Mouse (Mus musculus) v-Abl transformed pro-B cells (cell line): ENCODE data around the gene Des.

Experiments
- in situ Hi-C, 2 experiments: fragments of 400-800 bp; cut with MboI; formaldehyde crosslinking; loops; one replicate each; pipeline ENCODE4 v1.15.1; 2025; ENCODE audit not compliant: unreplicated experiment in 2 of 2

Gene Des

DNA sequence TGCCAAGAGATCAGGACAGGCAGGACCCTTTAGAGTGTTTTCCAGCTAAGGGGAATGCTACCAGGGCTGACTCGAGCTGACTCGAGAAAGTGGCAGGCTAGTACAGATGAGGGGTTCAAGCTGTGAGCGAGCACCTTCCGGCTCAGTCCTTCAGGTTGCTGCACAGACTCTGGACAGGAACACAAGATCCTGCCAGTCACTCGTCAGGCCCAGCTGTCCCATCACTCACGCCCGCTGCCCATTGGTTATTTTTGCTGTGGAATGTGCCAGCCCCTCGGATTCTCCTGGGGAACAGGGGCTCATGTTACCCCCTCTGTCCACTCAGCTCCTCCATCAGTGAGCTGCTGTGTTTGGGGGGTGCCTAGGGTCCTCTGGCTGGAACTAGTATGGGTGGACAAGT lies 19.8 kb downstream of the Des start:
- in situ Hi-C loops, result no loop called here

DNA sequence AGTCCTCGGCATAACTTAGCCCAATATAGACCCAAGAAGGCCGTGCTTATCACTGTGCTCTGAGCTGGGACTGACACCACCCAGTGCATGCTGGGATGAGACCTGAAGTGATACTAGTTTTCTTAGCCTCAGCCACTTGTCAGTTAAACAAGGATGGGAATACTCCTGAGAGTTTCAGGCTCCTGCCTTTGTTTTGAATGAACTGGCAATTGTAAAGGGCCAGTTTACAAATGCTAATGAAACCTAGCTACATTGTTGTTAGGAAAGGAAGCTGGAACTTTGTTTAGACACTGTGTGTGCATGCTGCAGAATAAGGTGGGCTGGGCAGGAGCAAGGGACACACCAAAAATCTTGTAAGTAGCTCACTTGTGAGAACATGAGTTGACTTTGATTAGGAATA lies 20.8 kb downstream of the Des start:
- in situ Hi-C loops, result no loop called here

- in situ Hi-C loops, result no loop called here
Observed at GRCm38 (mm10) chr1:75381482-75382355, 21.6 kb downstream of the Des start.

DNA sequence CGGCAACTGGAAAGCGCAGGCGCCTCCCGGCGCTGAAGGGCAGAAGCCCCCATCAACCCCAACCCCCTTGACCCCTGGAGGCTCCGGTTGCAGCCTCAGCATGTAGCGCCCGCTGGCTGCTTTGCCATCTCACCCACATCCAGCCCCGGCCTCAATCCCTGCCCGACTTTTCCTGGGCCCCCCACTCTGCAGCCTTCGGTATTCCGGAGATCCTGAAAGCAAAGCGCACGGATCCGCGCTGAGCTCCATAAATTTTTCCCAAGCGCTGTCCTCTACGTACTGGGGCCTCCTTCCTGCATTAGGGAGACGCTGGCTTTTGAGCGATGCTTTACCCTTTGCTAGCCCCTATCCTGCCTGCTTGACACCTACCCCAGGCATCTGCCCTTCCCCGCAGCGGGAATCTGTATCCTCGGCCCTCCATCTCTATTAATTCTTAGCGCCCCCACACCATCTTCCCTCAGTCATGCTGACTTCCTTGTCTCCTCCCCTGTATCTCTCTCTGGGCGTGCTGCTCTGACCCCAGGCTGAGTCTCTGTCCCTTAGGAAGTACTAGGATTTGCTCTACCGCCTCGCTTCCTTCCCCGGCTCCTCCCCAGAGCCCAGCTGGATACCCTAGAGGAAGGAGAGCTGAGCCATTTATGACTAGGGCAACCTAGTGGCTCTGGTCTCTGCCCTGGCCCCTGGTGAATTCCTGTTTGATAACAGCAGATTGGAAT lies 22.4 kb downstream of the Des start:
- in situ Hi-C loops, result no loop called here

DNA sequence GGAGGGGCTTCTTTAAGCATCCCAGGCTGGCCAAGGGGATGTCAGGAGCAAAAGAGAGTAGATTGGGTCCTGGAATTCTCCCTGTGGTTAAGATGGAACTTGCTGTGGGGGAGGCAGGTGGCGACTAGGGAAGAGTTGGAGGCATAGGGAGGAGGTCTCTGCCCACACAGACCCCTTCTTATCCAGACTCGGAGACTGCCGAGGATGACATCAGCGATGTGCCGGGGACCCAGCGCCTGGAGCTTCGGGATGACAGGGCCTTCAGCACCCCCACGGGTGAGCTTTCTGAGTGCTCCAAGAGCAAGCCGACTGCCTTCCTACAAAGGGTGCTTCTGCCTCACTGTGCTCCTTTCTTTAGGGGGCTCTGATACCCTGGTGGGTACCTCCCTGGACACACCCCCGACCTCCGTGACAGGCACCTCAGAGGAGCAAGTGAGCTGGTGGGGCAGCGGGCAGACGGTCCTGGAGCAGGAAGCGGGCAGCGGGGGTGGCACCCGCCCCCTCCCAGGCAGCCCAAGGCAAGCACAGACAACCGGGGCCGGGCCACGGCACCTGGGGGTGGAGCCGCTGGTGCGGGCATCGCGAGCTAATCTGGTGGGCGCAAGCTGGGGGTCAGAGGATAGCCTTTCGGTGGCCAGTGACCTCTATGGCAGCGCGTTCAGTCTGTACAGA lies 24.5 kb downstream of the Des start:
- in situ Hi-C loops, result no loop called here

DNA sequence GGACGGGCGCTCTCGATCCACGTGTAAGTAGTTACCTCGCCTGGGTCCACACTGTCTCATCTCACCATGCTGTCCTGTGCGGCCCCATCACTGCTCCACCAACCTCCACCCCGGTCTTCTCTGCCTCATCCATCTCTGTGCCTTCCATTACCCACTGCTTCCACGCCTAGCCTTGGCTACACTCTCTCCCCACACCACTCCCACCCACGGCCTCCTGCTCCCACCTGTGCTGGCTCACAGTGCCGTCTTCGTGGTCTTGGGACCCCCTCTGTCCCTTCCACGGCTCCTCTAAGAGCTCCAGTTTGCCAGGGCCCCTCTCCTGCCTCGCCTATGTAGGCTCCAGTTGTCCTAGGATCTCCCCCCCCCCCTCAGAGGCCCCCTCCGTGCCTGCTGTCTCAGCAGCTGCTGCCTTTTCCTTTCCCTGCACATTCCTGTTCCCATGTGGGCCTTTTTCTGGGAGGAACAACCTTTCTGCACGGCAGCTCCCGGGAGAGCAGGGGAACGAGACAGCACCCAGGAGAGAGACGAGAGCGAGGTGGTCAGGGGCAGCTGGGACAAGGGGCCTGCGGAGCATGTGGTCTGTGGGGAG lies 25.1 kb downstream of the Des start:
- in situ Hi-C loops, result no loop called here

DNA sequence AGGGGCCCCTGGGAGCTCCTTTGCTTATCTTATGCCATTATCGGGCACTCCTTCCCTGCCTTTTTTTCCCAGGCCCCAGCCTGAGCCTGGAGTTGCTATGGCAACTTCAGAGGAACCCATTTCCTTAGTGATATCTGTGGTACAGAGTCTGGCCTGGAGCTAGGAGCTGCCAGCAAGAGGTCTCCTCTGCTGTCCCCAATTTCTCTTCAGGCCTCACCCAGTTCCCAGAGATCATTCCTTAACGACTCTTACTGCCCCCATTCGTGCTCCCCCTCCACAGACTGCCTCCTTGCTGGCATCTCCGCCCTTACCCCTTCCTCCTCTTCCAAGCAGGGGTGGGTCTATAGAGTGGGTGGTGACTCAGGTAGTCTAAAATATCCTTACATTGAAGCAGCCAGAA lies 26.0 kb downstream of the Des start:
- in situ Hi-C loops, result no loop called here

DNA sequence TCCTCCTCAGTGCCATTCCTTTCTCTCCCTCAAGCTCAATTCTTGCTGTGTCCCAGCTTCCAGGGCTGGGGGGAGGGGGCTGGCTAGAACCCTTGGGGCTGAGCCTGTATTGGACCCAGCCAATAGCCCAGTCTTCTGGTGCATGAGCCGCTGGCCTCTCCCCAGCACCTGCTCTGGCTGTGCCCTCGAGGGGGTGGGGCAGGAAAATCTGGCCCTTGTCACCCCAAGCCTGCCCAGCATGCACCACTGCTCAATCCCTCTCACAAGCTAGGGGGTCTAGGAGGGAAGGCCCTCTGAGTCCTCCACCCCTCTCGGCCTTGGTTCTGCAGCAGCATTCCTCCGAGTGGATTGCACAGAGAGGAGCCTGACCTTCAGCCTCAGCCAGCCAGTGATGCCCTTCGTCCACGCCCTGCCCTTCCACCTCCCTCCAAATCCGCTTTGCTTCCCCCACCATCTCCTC lies 27.4 kb downstream of the Des start:
- in situ Hi-C loops, result no loop called here

DNA sequence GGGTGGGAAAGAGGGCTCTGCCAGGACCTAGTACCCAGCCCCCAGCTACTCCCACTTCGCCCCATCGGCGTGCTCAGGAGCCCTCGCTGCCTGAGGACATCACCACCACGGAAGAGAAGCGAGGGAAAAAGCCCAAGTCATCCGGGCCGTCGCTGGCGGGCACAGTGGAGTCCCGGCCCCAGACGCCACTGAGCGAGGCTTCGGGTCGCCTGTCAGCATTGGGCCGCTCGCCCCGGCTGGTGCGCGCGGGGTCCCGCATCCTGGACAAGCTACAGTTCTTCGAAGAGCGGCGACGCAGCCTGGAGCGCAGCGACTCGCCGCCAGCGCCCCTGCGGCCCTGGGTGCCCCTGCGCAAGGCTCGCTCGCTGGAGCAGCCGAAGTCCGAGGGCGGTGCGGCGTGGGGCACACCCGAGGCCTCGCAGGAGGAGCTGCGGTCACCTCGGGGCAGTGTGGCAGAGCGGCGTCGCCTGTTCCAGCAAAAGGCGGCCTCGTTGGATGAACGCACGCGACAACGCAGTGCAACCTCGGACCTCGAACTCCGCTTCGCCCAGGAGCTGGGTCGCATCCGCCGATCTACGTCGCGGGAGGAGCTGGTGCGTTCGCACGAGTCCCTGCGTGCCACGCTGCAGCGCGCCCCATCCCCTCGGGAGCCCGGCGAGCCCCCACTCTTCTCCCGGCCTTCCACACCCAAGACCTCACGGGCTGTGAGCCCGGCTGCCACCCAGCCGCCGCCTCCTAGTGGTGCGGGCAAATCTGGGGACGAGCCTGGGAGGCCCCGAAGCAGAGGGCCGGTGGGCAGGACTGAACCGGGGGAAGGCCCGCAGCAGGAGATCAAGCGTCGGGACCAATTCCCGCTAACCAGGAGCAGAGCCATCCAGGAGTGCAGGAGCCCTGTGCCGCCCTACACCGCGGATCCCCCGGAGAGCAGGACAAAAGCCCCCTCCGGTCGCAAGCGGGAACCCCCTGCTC lies 28.1 kb downstream of the Des start:
- in situ Hi-C loops, result no loop called here

GRCm38 (mm10) chr1:75388898-75389515 lies 28.9 kb downstream of the Des start:
- in situ Hi-C loops, result no loop called here

DNA sequence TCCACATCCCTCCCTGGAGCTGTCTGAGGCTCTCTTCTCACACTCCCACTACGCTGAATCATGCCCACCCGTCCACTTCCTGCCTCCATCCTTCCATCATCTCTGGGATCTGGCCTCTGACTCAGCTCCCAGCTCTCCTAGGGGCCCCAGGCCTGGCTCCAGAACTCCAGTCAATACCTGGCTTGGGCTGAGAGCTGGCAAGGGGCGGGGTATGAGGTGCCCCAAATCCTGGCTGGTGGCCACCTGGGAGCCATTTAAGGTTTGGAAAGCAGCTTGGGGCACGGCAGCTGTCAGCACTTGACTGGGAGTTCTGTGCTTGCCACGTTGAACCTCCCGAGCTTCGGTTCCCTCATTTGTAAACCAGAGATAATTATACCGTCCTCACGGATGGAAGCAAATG lies 33.0 kb downstream of the Des start:
- in situ Hi-C loops, result no loop called here

- in situ Hi-C loops, result no loop called here
Observed at GRCm38 (mm10) chr1:75393846-75394245, 33.7 kb downstream of the Des start.

DNA sequence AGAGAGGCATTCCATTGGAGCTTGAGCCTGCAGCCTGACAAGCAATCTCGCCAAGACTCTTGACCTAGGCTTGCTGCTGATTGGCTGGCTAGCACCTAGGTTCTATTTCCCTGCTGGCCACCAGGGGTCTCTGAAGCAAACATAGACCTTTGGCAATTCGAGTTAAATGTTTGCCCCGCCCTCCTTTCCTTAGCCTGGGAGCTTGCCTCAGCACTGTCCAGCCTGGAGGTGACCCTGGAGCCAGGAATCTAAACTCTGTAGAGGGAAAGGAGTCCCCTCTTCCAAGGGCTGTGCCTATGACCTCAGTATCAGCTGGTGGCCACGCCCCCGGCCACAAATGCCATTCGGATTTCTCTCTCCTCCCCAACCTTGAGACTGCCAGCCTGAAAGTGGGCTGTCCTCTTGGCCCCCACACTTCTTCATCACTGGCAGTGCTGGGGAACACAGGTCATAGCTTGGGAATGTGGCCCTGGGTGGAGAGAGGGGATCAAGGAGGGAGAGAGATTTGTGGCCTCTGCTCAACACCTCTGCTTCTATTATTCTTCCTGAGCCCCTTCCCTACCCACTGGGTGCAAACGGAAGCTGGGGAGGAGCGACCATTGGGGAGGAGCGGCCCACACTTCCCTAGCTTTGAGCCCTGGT lies 38.8 kb downstream of the Des start:
- in situ Hi-C loops, result no loop called here

DNA sequence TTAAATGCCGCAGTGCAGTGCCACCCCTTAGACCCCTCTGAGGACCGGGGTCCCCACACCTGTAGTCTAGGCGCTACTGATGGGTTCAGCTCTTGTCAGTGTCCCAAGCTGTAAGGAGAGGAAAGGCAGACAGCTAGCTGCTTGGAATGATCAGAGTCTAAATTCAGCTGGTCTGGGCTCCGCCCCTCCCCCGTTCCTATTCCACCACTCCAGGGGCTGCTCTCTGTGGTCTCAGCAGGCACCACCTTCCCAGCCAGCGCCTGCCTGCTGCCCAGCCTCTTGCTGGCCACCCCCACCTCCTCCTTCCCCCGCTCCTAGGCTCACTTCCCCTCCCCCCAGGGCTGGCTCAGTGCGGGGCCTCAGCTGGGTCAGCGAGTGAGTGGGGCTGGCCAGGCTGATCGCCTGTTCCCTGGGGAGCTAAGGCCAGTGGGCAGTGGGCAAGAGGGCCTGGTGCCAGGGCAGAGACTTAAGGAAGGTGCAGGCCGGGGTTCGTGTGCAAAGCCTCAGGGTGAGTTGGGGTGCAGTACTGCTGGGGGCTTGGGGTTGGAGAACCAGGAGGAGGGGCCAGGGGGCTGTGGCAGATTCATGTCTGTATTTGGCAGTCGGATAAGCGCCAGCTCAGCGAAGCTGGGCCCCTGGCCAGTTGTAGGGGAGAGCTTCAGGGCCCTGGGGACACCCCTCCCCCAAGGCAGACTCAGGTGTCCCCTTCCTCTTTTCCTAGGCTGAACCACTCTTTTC lies 39.8 kb downstream of the Des start:
- in situ Hi-C loops, result loop anchor here in 1 of 2 experiments (5.0 kb wide), 1 partner anchor 62 kb away; no protein-coding TSS in a partner anchor

DNA sequence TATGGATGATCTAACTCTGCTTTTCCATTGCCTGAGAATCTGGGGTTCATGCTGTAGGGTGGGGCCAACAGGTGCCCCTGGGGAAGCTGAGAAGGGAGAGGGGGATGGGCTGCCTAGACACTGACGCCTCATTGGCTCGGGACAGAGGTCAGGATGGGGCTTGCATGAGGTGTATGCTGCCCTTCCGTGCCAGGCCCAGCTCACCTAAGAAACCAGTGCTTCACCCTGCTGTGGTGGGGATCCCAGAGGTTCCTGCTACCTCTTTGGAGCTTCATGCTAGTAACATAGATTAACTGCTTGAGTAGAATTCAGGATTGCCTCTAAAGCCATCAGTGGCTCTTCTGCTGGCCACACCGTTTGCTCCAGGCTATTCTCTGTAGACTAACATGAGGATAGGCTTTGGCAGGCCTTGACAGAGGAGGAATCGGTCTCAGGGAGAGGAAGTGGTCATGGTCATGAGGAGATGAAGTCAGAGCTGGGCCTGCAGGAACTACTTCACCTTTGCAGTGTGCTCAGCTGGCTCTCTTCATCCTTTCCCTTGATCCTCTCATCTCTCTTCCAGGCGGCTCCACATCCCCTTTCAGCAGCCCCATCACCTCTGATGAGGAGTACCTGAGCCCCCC lies 40.5 kb downstream of the Des start:
- in situ Hi-C loops, result loop anchor here in 1 of 2 experiments (5.0 kb wide), 1 partner anchor 62 kb away; no protein-coding TSS in a partner anchor

GRCm38 (mm10) chr1:75405547-75405946 lies 45.4 kb downstream of the Des start:
- in situ Hi-C loops, result no loop called here

DNA sequence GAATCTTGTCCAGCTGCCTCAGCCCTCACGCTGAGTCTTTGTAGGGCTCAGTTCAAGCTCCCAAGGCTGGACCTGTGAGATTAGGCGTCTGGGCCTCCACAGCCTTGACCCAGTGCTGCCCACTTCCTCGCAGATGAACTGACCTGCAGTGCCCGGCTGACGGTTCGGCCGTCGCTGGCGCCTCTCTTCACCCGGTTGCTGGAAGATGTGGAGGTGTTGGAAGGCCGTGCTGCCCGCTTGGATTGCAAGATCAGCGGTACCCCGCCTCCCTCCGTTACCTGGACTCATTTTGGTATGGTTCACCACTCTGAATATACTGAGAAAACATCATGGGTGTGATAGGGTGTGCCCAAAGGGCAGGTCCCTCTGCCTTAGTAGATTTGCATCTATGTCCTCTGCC lies 46.0 kb downstream of the Des start:
- in situ Hi-C loops, result no loop called here

GRCm38 (mm10) chr1:75407056-75407455 lies 46.9 kb downstream of the Des start:
- in situ Hi-C loops, result no loop called here
